Mouse (Mus musculus) forebrain, embryonic 10.5 days (tissue): ENCODE data around the gene Fam131b. TPM values are rescaled to one million over a fixed set of nuclear protein-coding genes. Genes with fewer than 3 reads are reported as not detected.

ENCODE experiments used
- DNase-seq: peaks from one replicate; pipeline ENCODE4 v3.0.0-alpha.2; 2017; ENCODE audit warnings: low spot score; ENCODE audit errors: extremely low spot score
- H3K27ac ChIP-seq: fragments of 300-500 bp; sonication (generic); 2 replicates; pipeline ENCODE4 v1.5.1; 2016; ENCODE audit warnings: mild to moderate bottlenecking
- H3K27me3 ChIP-seq: fragments of 300-500 bp; sonication (generic); 2 replicates; pipeline ENCODE4 v1.6.1; 2016; ENCODE audit warnings: mild to moderate bottlenecking; ENCODE audit not compliant: poor library complexity, severe bottlenecking
- H3K36me3 ChIP-seq: fragments of 300-500 bp; sonication (generic); replicated peaks from 2 replicates; pipeline ENCODE4 v1.6.1; 2016; ENCODE audit warnings: mild to moderate bottlenecking, moderate library complexity
- H3K4me1 ChIP-seq: fragments of 300-500 bp; sonication (generic); 2 replicates; pipeline ENCODE4 v1.6.1; 2016
- H3K4me3 ChIP-seq: fragments of 300-500 bp; sonication (generic); 2 replicates; pipeline ENCODE4 v1.5.1; 2016; ENCODE audit warnings: mild to moderate bottlenecking, moderate library complexity
- H3K9me3 ChIP-seq: fragments of 300-500 bp; sonication (generic); 2 replicates; pipeline ENCODE4 v1.6.1; 2016; ENCODE audit warnings: mild to moderate bottlenecking, moderate library complexity
- WGBS: fragments of 180-500 bp; shearing (Covaris S2); methylation state at CpG from one replicate; pipeline ENCODE4 v1.1.7; 2016; 5-methylcytosine and 5-hydroxymethylcytosine counted together
- polyA plus RNA-seq: library from polyadenylated mRNA; unstranded; fragments of >200 nt; fragmentation: Nextera tagmentation; extraction: Ambion mirVana; gene quantifications from 2 replicates; pipeline ENCODE4 v1.2.1, GENCODE M21; 2016

Gene Fam131b
- polyA plus RNA-seq, 1 experiment from 2014 or later = 1.5 TPM

- Histone ChIP-seq H3K27ac (no peak overlapping the region), H3K9me3 (no peaks in the 10 kb centered on the region), H3K36me3 (peaks cover 62% of the 10 kb centered on the region), H3K4me3 (no peak overlapping the region), H3K27me3 (no peaks in the 10 kb centered on the region), H3K4me1 (peaks cover 45% of the 10 kb centered on the region)
- WGBS = 95% methylated on average over 1 of the region's 1 CpGs
- DNase-seq = no peak
Measured at GRCm38 (mm10) chr6:42352486-42352846, 28.0 kb upstream of the Fam131b start.

- peaks cover 45% of the 10 kb centered on the region for H3K4me1 ChIP-seq
- WGBS = 90% methylated on average over 7 of the region's 7 CpGs
- no peak for DNase-seq
- peak overlapping the region; percentile 97; the same call in 1 of the 2 replicates for H3K27ac ChIP-seq
- H3K27me3 ChIP-seq = no peaks in the 10 kb centered on the region
- H3K9me3 ChIP-seq = no peaks in the 10 kb centered on the region
- H3K4me3 ChIP-seq = peak overlapping the region; percentile 88; the same call in 1 of the 2 replicates
- H3K36me3 ChIP-seq = peaks cover 56% of the 10 kb centered on the region
Measured at GRCm38 (mm10) chr6:42351776-42352485, 27.5 kb upstream of the Fam131b start.

GRCm38 (mm10) chr6:42350968-42351775 lies 26.7 kb upstream of the Fam131b start:
- Histone ChIP-seq H3K36me3 (peaks cover 49% of the 10 kb centered on the region), H3K27me3 (no peaks in the 10 kb centered on the region), H3K27ac (peak overlapping the region; percentile 97), H3K9me3 (no peaks in the 10 kb centered on the region), H3K4me3 (peak overlapping the region; percentile 88), H3K4me1 (peaks cover 45% of the 10 kb centered on the region)
- DNase-seq = no peak
- WGBS = 47% methylated on average over 13 of the region's 13 CpGs

GRCm38 (mm10) chr6:42350021-42350967 lies 25.9 kb upstream of the Fam131b start:
- peak overlapping the region; percentile 88 for H3K4me3 ChIP-seq
- H3K27me3 ChIP-seq = no peaks in the 10 kb centered on the region
- H3K27ac ChIP-seq = peak overlapping the region; percentile 97
- H3K36me3 ChIP-seq = peaks cover 40% of the 10 kb centered on the region
- no peaks in the 10 kb centered on the region for H3K9me3 ChIP-seq
- peak; percentile 61 for DNase-seq
- under 1% methylated on average over 57 of the region's 72 CpGs for WGBS
- peaks cover 45% of the 10 kb centered on the region for H3K4me1 ChIP-seq

GRCm38 (mm10) chr6:42349426-42350020 lies 25.1 kb upstream of the Fam131b start, which contains the start of gene Zyx:
TSS of gene Zyx (plus strand) at chr6:42349630.
- DNase-seq = peak; percentile 94
- H3K27ac ChIP-seq = peak within 1 kb of the TSS; percentile 97
- peak within 1 kb of the TSS; percentile 88 for H3K4me3 ChIP-seq
- no peaks in the 10 kb centered on the region for H3K9me3 ChIP-seq
- H3K36me3 ChIP-seq = peaks cover 32% of the 10 kb centered on the region
- H3K27me3 ChIP-seq = no peaks in the 10 kb centered on the region
- H3K4me1 ChIP-seq = peaks cover 45% of the 10 kb centered on the region
- 0% methylated on average over 22 of the region's 36 CpGs for WGBS

- Histone ChIP-seq H3K9me3 (no peaks in the 10 kb centered on the region), H3K36me3 (peaks cover 27% of the 10 kb centered on the region), H3K4me3 (peak overlapping the region; percentile 88), H3K27me3 (no peaks in the 10 kb centered on the region), H3K27ac (peak overlapping the region; percentile 97), H3K4me1 (peaks cover 40% of the 10 kb centered on the region)
- peak; percentile 66 for DNase-seq
- WGBS = 2% methylated on average over 11 of the region's 11 CpGs
Measured at GRCm38 (mm10) chr6:42349006-42349425, 24.6 kb upstream of the Fam131b start.

GRCm38 (mm10) chr6:42348281-42349005 lies 24.0 kb upstream of the Fam131b start:
- Histone ChIP-seq H3K9me3 (no peaks in the 10 kb centered on the region), H3K27me3 (no peaks in the 10 kb centered on the region), H3K36me3 (peaks cover 22% of the 10 kb centered on the region), H3K4me1 (peaks cover 38% of the 10 kb centered on the region), H3K27ac (no peak overlapping the region), H3K4me3 (peak overlapping the region; percentile 88)
- DNase-seq = no peak
- WGBS = 32% methylated on average over 12 of the region's 12 CpGs

- no peak for DNase-seq
- H3K4me3 ChIP-seq = no peak overlapping the region
- peaks cover 11% of the 10 kb centered on the region for H3K4me1 ChIP-seq
- no peaks in the 10 kb centered on the region for H3K36me3 ChIP-seq
- H3K27me3 ChIP-seq = no peaks in the 10 kb centered on the region
- WGBS = 97% methylated on average over 1 of the region's 1 CpGs
- no peaks in the 10 kb centered on the region for H3K9me3 ChIP-seq
- no peak overlapping the region for H3K27ac ChIP-seq
Measured at GRCm38 (mm10) chr6:42344255-42344654, 19.8 kb upstream of the Fam131b start.

- Histone ChIP-seq H3K36me3 (no peaks in the 10 kb centered on the region), H3K9me3 (no peaks in the 10 kb centered on the region), H3K4me1 (peaks cover 4% of the 10 kb centered on the region), H3K4me3 (no peak overlapping the region), H3K27ac (no peak overlapping the region), H3K27me3 (no peaks in the 10 kb centered on the region)
- no peak for DNase-seq
- WGBS = 90% methylated on average over 9 of the region's 9 CpGs
Measured at GRCm38 (mm10) chr6:42343361-42344120, 19.1 kb upstream of the Fam131b start.

GRCm38 (mm10) chr6:42342171-42342570 lies 17.7 kb upstream of the Fam131b start:
- Histone ChIP-seq H3K27ac (no peak overlapping the region), H3K27me3 (no peaks in the 10 kb centered on the region), H3K4me1 (no peaks in the 10 kb centered on the region), H3K9me3 (no peaks in the 10 kb centered on the region), H3K36me3 (no peaks in the 10 kb centered on the region), H3K4me3 (no peak overlapping the region)
- WGBS = 78% methylated on average over 1 of the region's 1 CpGs
- DNase-seq = no peak

- H3K27me3 ChIP-seq = no peaks in the 10 kb centered on the region
- WGBS = 89% methylated on average over 5 of the region's 5 CpGs
- H3K27ac ChIP-seq = no peak overlapping the region
- H3K4me1 ChIP-seq = no peaks in the 10 kb centered on the region
- no peaks in the 10 kb centered on the region for H3K9me3 ChIP-seq
- H3K4me3 ChIP-seq = no peak overlapping the region
- no peak for DNase-seq
- H3K36me3 ChIP-seq = no peaks in the 10 kb centered on the region
Measured at GRCm38 (mm10) chr6:42339981-42340380, 15.5 kb upstream of the Fam131b start.
